7 mouse cellular contexts compared by ENCODE assay signal in genomic region chr15:83150073-83150442, GRCm38 (mm10). TPM values are rescaled to one million over a fixed set of nuclear protein-coding genes. Genes with fewer than 3 reads are reported as not detected.
DNase-seq lines count a peak whose midpoint lies in the region; ATAC-seq and TF ChIP-seq lines count a peak whose summit lies in the region.

No protein-coding gene starts in this region.

- peak overlapping the region; percentile 84 for H3K9ac ChIP-seq in lung, postnatal 0 days (replicated peaks; ENCODE audit: low read depth)
- H3K9ac ChIP-seq in forebrain, embryonic 14.5 days (ENCODE audit: low read length), result peak overlapping the region; percentile 97
- H3K9ac ChIP-seq in limb, embryonic 14.5 days (ENCODE audit: low read depth, low read length, severe bottlenecking), result peak overlapping the region; percentile 97
- no peak overlapping the region for H3K9ac ChIP-seq in stomach, embryonic 15.5 days

- WGBS in lung, postnatal 0 days, result 18% methylated on average over 3 of the region's 3 CpGs
- 19% methylated on average over 3 of the region's 3 CpGs for WGBS in forebrain, embryonic 14.5 days
- WGBS in limb, embryonic 14.5 days, result 17% methylated on average over 3 of the region's 3 CpGs
- 21% methylated on average over 3 of the region's 3 CpGs for WGBS in stomach, embryonic 15.5 days

- peak overlapping the region; percentile 56 for H3K4me2 ChIP-seq in lung, postnatal 0 days (replicated peaks; ENCODE audit: low read depth, low read length)
- peak overlapping the region; percentile 77 for H3K4me2 ChIP-seq in forebrain, embryonic 14.5 days (ENCODE audit: low read length)
- peak overlapping the region; percentile 82 for H3K4me2 ChIP-seq in limb, embryonic 14.5 days (replicated peaks; ENCODE audit: low read depth, low read length, severe bottlenecking)
- peak overlapping the region; percentile 46 for H3K4me2 ChIP-seq in stomach, embryonic 15.5 days

- no peak for TF ChIP-seq CTCF in lung, postnatal 0 days (IDR thresholded peaks at IDR 0.05)

- H3K36me3 ChIP-seq in lung, postnatal 0 days (ENCODE audit: insufficient read depth, low read length), result peaks cover 8% of the 10 kb centered on the region; the same call in 1 of the 2 replicates
- peaks cover 22% of the 10 kb centered on the region for H3K36me3 ChIP-seq in forebrain, embryonic 14.5 days (ENCODE audit: control insufficient read depth, insufficient read depth, low read length)
- peaks cover 28% of the 10 kb centered on the region for H3K36me3 ChIP-seq in limb, embryonic 14.5 days (ENCODE audit: control insufficient read depth, insufficient read depth, low read length)
- H3K36me3 ChIP-seq in stomach, embryonic 15.5 days, result peaks cover 13% of the 10 kb centered on the region

- no peaks in the 10 kb centered on the region; the same call in 1 of the 2 replicates for H3K4me1 ChIP-seq in lung, postnatal 0 days (ENCODE audit: insufficient read depth, low read depth, low read length)
- H3K4me1 ChIP-seq in forebrain, embryonic 14.5 days (ENCODE audit: control insufficient read depth, insufficient read depth, low read length), result peaks cover 10% of the 10 kb centered on the region
- H3K4me1 ChIP-seq in limb, embryonic 14.5 days (ENCODE audit: control insufficient read depth, insufficient read depth, low read length), result peaks cover 7% of the 10 kb centered on the region
- H3K4me1 ChIP-seq in stomach, embryonic 15.5 days, result peaks cover 10% of the 10 kb centered on the region

- no peak for TF ChIP-seq POLR2A in limb, embryonic 14.5 days (IDR thresholded peaks at IDR 0.05; ENCODE audit: borderline replicate concordance, extremely low read depth, insufficient read depth, insufficient read length)

- no peak for ATAC-seq in lung, postnatal 0 days
- no peak; the same call in 1 of the 2 replicates for ATAC-seq in forebrain, embryonic 14.5 days
- ATAC-seq in limb, embryonic 14.5 days (ENCODE audit: low FRiP score, low read depth), result no peak
- ATAC-seq in stomach, embryonic 15.5 days (ENCODE audit: insufficient read depth, low FRiP score, low read depth), result no peak
- ATAC-seq in granulocyte monocyte progenitor cell, adult 5-6 weeks (replicated peaks; ENCODE audit: poor library complexity, severe bottlenecking), result no peak

- H3K27ac ChIP-seq in lung, postnatal 0 days (ENCODE audit: low read length), result peak overlapping the region; percentile 99
- peak overlapping the region; percentile 97 for H3K27ac ChIP-seq in forebrain, embryonic 14.5 days (ENCODE audit: low read depth, low read length)
- H3K27ac ChIP-seq in limb, embryonic 14.5 days (replicated peaks; ENCODE audit: low read depth, low read length), result peak overlapping the region; percentile 98
- H3K27ac ChIP-seq in stomach, embryonic 15.5 days, result peak overlapping the region; percentile 98

- no peak for DNase-seq in lung, postnatal 0 days (ENCODE audit: low spot score)
- no peak for DNase-seq in lung, postnatal 14 days
- no peak for DNase-seq in forebrain, embryonic 14.5 days (ENCODE audit: low spot score)
- no peak for DNase-seq in limb, embryonic 14.5 days (ENCODE audit: low spot score)
- DNase-seq in ovary, postnatal 36 days (ENCODE audit: low spot score), result no peak

- peak overlapping the region; percentile 95; the same call in 1 of the 2 replicates for H3K4me3 ChIP-seq in lung, postnatal 0 days (ENCODE audit: low read depth, low read length)
- H3K4me3 ChIP-seq in forebrain, embryonic 14.5 days (ENCODE audit: low read depth, low read length), result peak overlapping the region; percentile 89
- H3K4me3 ChIP-seq in limb, embryonic 14.5 days (replicated peaks; ENCODE audit: low read length), result peak overlapping the region; percentile 93; the same call in 1 of the 2 replicates
- H3K4me3 ChIP-seq in stomach, embryonic 15.5 days (replicated peaks), result peak overlapping the region; percentile 94

- no peak for TF ChIP-seq EP300 in lung, postnatal 0 days (IDR thresholded peaks at IDR 0.05)

- H3K27me3 ChIP-seq in lung, postnatal 0 days (replicated peaks; ENCODE audit: insufficient read depth, low read length), result no peaks in the 10 kb centered on the region
- H3K27me3 ChIP-seq in forebrain, embryonic 14.5 days (replicated peaks; ENCODE audit: control insufficient read depth, insufficient read depth, low read length), result no peaks in the 10 kb centered on the region
- H3K27me3 ChIP-seq in limb, embryonic 14.5 days (ENCODE audit: control insufficient read depth, insufficient read depth, low read length), result no peaks in the 10 kb centered on the region
- no peaks in the 10 kb centered on the region for H3K27me3 ChIP-seq in stomach, embryonic 15.5 days (replicated peaks)

- H3K9me3 ChIP-seq in lung, postnatal 0 days (ENCODE audit: low read length), result no peaks in the 10 kb centered on the region
- no peaks in the 10 kb centered on the region for H3K9me3 ChIP-seq in forebrain, embryonic 14.5 days (replicated peaks; ENCODE audit: control insufficient read depth, low read length)
- no peaks in the 10 kb centered on the region for H3K9me3 ChIP-seq in limb, embryonic 14.5 days (ENCODE audit: control insufficient read depth, low read length)
- H3K9me3 ChIP-seq in stomach, embryonic 15.5 days, result no peaks in the 10 kb centered on the region

RNA-seq across cellular contexts. Expression of gene Poldip3, which starts 0.9 kb away (rescaled TPM):
- polyA plus RNA-seq in lung, postnatal 0 days (2015; fragmentation: Nextera tagmentation; extraction: Ambion mirVana), result 77.0 and 78.8 TPM in 2 replicates
- 158 and 167 TPM in 2 replicates for polyA plus RNA-seq in forebrain, embryonic 14.5 days (2014; fragmentation: Nextera tagmentation; extraction: Ambion mirVana)
- 88.2 and 94.3 TPM in 2 replicates for polyA plus RNA-seq in limb, embryonic 14.5 days (2012; rRNA removed)
- 150 and 154 TPM in 2 replicates for polyA plus RNA-seq in limb, embryonic 14.5 days (2014; fragmentation: Nextera tagmentation; extraction: Ambion mirVana)
- 112 and 121 TPM in 2 replicates for polyA plus RNA-seq in stomach, embryonic 15.5 days (2015; fragmentation: Nextera tagmentation; extraction: Ambion mirVana)
- total RNA-seq in granulocyte monocyte progenitor cell, adult 5-6 weeks (2014; fragmentation: Nextera tagmentation), result 56.1 and 72.5 TPM in 2 replicates
- 78.7 and 81.9 TPM in 2 replicates for total RNA-seq in granulocyte monocyte progenitor cell, adult 5-6 weeks (2017)

RNA-seq across cellular contexts. Expression of gene Cyb5r3, which starts 22.3 kb away (rescaled TPM):
- polyA plus RNA-seq in lung, postnatal 0 days (2015; fragmentation: Nextera tagmentation; extraction: Ambion mirVana), result 170 and 183 TPM in 2 replicates
- polyA plus RNA-seq in forebrain, embryonic 14.5 days (2014; fragmentation: Nextera tagmentation; extraction: Ambion mirVana), result 63.3 and 75.1 TPM in 2 replicates
- 73.3 and 79.9 TPM in 2 replicates for polyA plus RNA-seq in limb, embryonic 14.5 days (2012; rRNA removed)
- 135 and 136 TPM in 2 replicates for polyA plus RNA-seq in limb, embryonic 14.5 days (2014; fragmentation: Nextera tagmentation; extraction: Ambion mirVana)
- polyA plus RNA-seq in stomach, embryonic 15.5 days (2015; fragmentation: Nextera tagmentation; extraction: Ambion mirVana), result 182 and 210 TPM in 2 replicates
- 48.7 and 61.3 TPM in 2 replicates for total RNA-seq in granulocyte monocyte progenitor cell, adult 5-6 weeks (2014; fragmentation: Nextera tagmentation)
- 22.4 and 27.8 TPM in 2 replicates for total RNA-seq in granulocyte monocyte progenitor cell, adult 5-6 weeks (2017)

RNA-seq across cellular contexts. Expression of gene Rrp7a, which starts 27.5 kb away (rescaled TPM):
- polyA plus RNA-seq in lung, postnatal 0 days (2015; fragmentation: Nextera tagmentation; extraction: Ambion mirVana), result 38.2 and 40.2 TPM in 2 replicates
- 64.2 and 67.3 TPM in 2 replicates for polyA plus RNA-seq in forebrain, embryonic 14.5 days (2014; fragmentation: Nextera tagmentation; extraction: Ambion mirVana)
- 82.1 and 92.1 TPM in 2 replicates for polyA plus RNA-seq in limb, embryonic 14.5 days (2012; rRNA removed)
- polyA plus RNA-seq in limb, embryonic 14.5 days (2014; fragmentation: Nextera tagmentation; extraction: Ambion mirVana), result 60.9 and 61.7 TPM in 2 replicates
- 56.0 and 59.8 TPM in 2 replicates for polyA plus RNA-seq in stomach, embryonic 15.5 days (2015; fragmentation: Nextera tagmentation; extraction: Ambion mirVana)
- total RNA-seq in granulocyte monocyte progenitor cell, adult 5-6 weeks (2014; fragmentation: Nextera tagmentation), result 26.9 and 35.9 TPM in 2 replicates
- total RNA-seq in granulocyte monocyte progenitor cell, adult 5-6 weeks (2017), result 50.0 and 88.6 TPM in 2 replicates
